Mouse (Mus musculus): Measurements from ENCODE around the gene Tmem138.

The Tmem138 gene

GRCm38 (mm10) chr19:10569627-10570026 lies 7.5 kb downstream of the Tmem138 start:
- no peak for DNase-seq

GRCm38 (mm10) chr19:10565217-10565616 lies 11.9 kb downstream of the Tmem138 start:
- no peak for DNase-seq

- no peak for DNase-seq
Observed at GRCm38 (mm10) chr19:10564278-10564677, 12.9 kb downstream of the Tmem138 start.

GRCm38 (mm10) chr19:10562351-10562750 lies 14.8 kb downstream of the Tmem138 start:
- no peak for DNase-seq

- no peak for DNase-seq
Observed at GRCm38 (mm10) chr19:10561558-10562314, 15.4 kb downstream of the Tmem138 start.

- no peak for DNase-seq
Observed at GRCm38 (mm10) chr19:10560108-10560507, 17.1 kb downstream of the Tmem138 start.

GRCm38 (mm10) chr19:10557837-10558375 lies 19.3 kb downstream of the Tmem138 start:
- DNase-seq = peak; percentile 19 to 27

- DNase-seq = no peak
Observed at GRCm38 (mm10) chr19:10557430-10557829, 19.7 kb downstream of the Tmem138 start.

GRCm38 (mm10) chr19:10557001-10557400 lies 20.2 kb downstream of the Tmem138 start:
- DNase-seq = no peak

- peak; percentile 85 to 86 for DNase-seq
Observed at GRCm38 (mm10) chr19:10555624-10556510, 21.3 kb downstream of the Tmem138 start, which contains the start of gene Tmem216. Gene Tmem216 (minus strand): TSS chr19:10556238.

- no peak for DNase-seq
Observed at GRCm38 (mm10) chr19:10539454-10539853, 37.7 kb downstream of the Tmem138 start.

- DNase-seq = peak; percentile 23 to 28
Observed at GRCm38 (mm10) chr19:10530082-10530481, 47.1 kb downstream of the Tmem138 start.

- peak; percentile 66 to 74 for DNase-seq
Observed at GRCm38 (mm10) chr19:10525910-10526309, 51.3 kb downstream of the Tmem138 start, which contains the start of gene Sdhaf2. Gene Sdhaf2 (minus strand): TSS chr19:10526142.

GRCm38 (mm10) chr19:10525106-10525901 lies 51.9 kb downstream of the Tmem138 start, which contains the start of gene Cpsf7:
Gene Cpsf7 (plus strand): TSS chr19:10525266.
- peak; percentile 85 for DNase-seq

- DNase-seq = no peak
Observed at GRCm38 (mm10) chr19:10524784-10525105, 52.4 kb downstream of the Tmem138 start.

GRCm38 (mm10) chr19:10523483-10524080 lies 53.6 kb downstream of the Tmem138 start:
- DNase-seq = no peak

GRCm38 (mm10) chr19:10521926-10522325 lies 55.2 kb downstream of the Tmem138 start:
- DNase-seq = peak in 1 of 2 experiments; percentile 20

All from B cell, adult 2 months (primary cell).